Mouse (Mus musculus) stomach, embryonic 14.5 days (tissue): Measurements from ENCODE around the gene Mab21l1. TPM values are rescaled to one million over a fixed set of nuclear protein-coding genes. Genes with fewer than 3 reads are reported as not detected.

Source experiments
- ATAC-seq: fragments of 200-750 bp; cut with Nextera tagmentation; 2 replicates; pipeline ENCODE4 v1.8.0; 2017; ENCODE audit warnings: low read depth, moderate TSS enrichment; ENCODE audit not compliant: insufficient number of reproducible peaks, insufficient read depth, low FRiP score
- H3K27ac ChIP-seq: fragments of 300-500 bp; sonication (generic); 2 replicates; pipeline ENCODE4 v1.5.1; 2014; ENCODE audit warnings: mild to moderate bottlenecking, low read length, moderate library complexity, mixed read lengths
- H3K27me3 ChIP-seq: fragments of 300-500 bp; sonication (generic); 2 replicates; pipeline ENCODE4 v1.6.1; 2014; ENCODE audit warnings: low read length, control low read depth, mixed read lengths; ENCODE audit not compliant: control insufficient read depth, insufficient read depth
- H3K36me3 ChIP-seq: fragments of 300-500 bp; sonication (generic); 2 replicates; pipeline ENCODE4 v1.6.1; 2014; ENCODE audit warnings: mild to moderate bottlenecking, control low read depth, low read length, moderate library complexity, mixed read lengths; ENCODE audit not compliant: control insufficient read depth, insufficient read depth
- H3K4me1 ChIP-seq: fragments of 300-500 bp; sonication (generic); 2 replicates; pipeline ENCODE4 v1.6.1; 2014; ENCODE audit warnings: low read length, control low read depth, mixed read lengths; ENCODE audit not compliant: control insufficient read depth, insufficient read depth
- H3K4me2 ChIP-seq: fragments of 300-500 bp; sonication (generic); replicated peaks from 2 replicates; pipeline ENCODE4 v1.6.1; 2014; ENCODE audit warnings: low read depth, low read length, control low read depth
- H3K4me3 ChIP-seq: fragments of 300-500 bp; sonication (generic); 2 replicates; pipeline ENCODE4 v1.5.1; 2014; ENCODE audit warnings: low read depth, low read length, control low read depth
- H3K9ac ChIP-seq: fragments of 300-500 bp; sonication (generic); replicated peaks from 2 replicates; pipeline ENCODE4 v1.6.1; 2014; ENCODE audit warnings: low read depth, mild to moderate bottlenecking, control low read depth, low read length, moderate library complexity, mixed read lengths
- H3K9me3 ChIP-seq: fragments of 300-500 bp; sonication (generic); 2 replicates; pipeline ENCODE4 v1.6.1; 2016; ENCODE audit warnings: low read depth, low read length, control low read depth; ENCODE audit not compliant: control insufficient read depth
- WGBS: fragments of 180-500 bp; shearing (Covaris S2); extraction: QIAGEN DNeasy Blood & Tissue Kit; methylation state at CpG from one replicate; pipeline ENCODE4 v1.1.7; 2014; 5-methylcytosine and 5-hydroxymethylcytosine counted together
- polyA plus RNA-seq: library from polyadenylated mRNA; unstranded; fragments of >200 nt; fragmentation: Nextera tagmentation; extraction: Ambion mirVana; gene quantifications from 2 replicates; pipeline ENCODE4 v1.2.1, GENCODE M21; 2014

Gene Mab21l1
- polyA plus RNA-seq, 1 experiment from 2014 or later: 14.8 TPM

GRCm38 (mm10) chr3:55781429-55782055, 768 bp upstream of the Mab21l1 start:
- no peak overlapping the region for H3K9ac ChIP-seq

GRCm38 (mm10) chr3:55782771-55783170, 461 bp downstream of the Mab21l1 start:
- no peaks in the 10 kb centered on the region for H3K36me3 ChIP-seq
- H3K4me2 ChIP-seq: peak overlapping the region; percentile 28
- no peaks in the 10 kb centered on the region for H3K9me3 ChIP-seq
- H3K9ac ChIP-seq: no peak overlapping the region
- ATAC-seq: no peak
- peaks cover 30% of the 10 kb centered on the region for H3K27me3 ChIP-seq
- H3K27ac ChIP-seq: no peak overlapping the region; the same call in 1 of the 2 replicates
- peaks cover 9% of the 10 kb centered on the region; the same call in 1 of the 2 replicates for H3K4me1 ChIP-seq
- H3K4me3 ChIP-seq: peak overlapping the region; percentile 23
- 12% methylated on average over 22 of the region's 22 CpGs for WGBS

More at GRCm38 (mm10) chr3:55781429-55782055, 768 bp upstream of the Mab21l1 start:
- H3K27me3 ChIP-seq: peaks cover 30% of the 10 kb centered on the region
- H3K4me1 ChIP-seq: peaks cover 9% of the 10 kb centered on the region; the same call in 1 of the 2 replicates
- no peak overlapping the region for H3K27ac ChIP-seq
- 24% methylated on average over 5 of the region's 5 CpGs for WGBS
- no peaks in the 10 kb centered on the region for H3K36me3 ChIP-seq
- H3K4me2 ChIP-seq: no peak overlapping the region
- H3K9me3 ChIP-seq: no peaks in the 10 kb centered on the region
- no peak for ATAC-seq
- no peak overlapping the region for H3K4me3 ChIP-seq

- no peaks in the 10 kb centered on the region for H3K9me3 ChIP-seq
- peaks cover 9% of the 10 kb centered on the region; the same call in 1 of the 2 replicates for H3K4me1 ChIP-seq
- ATAC-seq: no peak
- H3K4me2 ChIP-seq: peak overlapping the region; percentile 28
- H3K9ac ChIP-seq: no peak overlapping the region
- peak overlapping the region; percentile 23 for H3K4me3 ChIP-seq
- peaks cover 30% of the 10 kb centered on the region for H3K27me3 ChIP-seq
- WGBS: 17% methylated on average over 45 of the region's 45 CpGs
- no peaks in the 10 kb centered on the region for H3K36me3 ChIP-seq
- H3K27ac ChIP-seq: no peak overlapping the region; the same call in 1 of the 2 replicates
Measured at GRCm38 (mm10) chr3:55783171-55784081, 1.1 kb downstream of the Mab21l1 start.

GRCm38 (mm10) chr3:55784101-55784500, 1.8 kb downstream of the Mab21l1 start:
- no peak overlapping the region for H3K9ac ChIP-seq
- no peaks in the 10 kb centered on the region for H3K9me3 ChIP-seq
- H3K27me3 ChIP-seq: peaks cover 28% of the 10 kb centered on the region
- H3K4me1 ChIP-seq: peaks cover 9% of the 10 kb centered on the region; the same call in 1 of the 2 replicates
- H3K27ac ChIP-seq: no peak overlapping the region
- H3K4me3 ChIP-seq: peak overlapping the region; percentile 23; the same call in 1 of the 2 replicates
- no peaks in the 10 kb centered on the region for H3K36me3 ChIP-seq
- WGBS: 25% methylated on average over 7 of the region's 7 CpGs
- ATAC-seq: no peak
- H3K4me2 ChIP-seq: no peak overlapping the region

GRCm38 (mm10) chr3:55785266-55785980, 3.1 kb downstream of the Mab21l1 start:
- Histone ChIP-seq H3K9ac (no peak overlapping the region), H3K27me3 (peaks cover 20% of the 10 kb centered on the region), H3K4me3 (peak overlapping the region; percentile 11; the same call in 1 of the 2 replicates), H3K4me1 (peaks cover 6% of the 10 kb centered on the region; the same call in 1 of the 2 replicates), H3K9me3 (no peaks in the 10 kb centered on the region), H3K27ac (no peak overlapping the region), H3K36me3 (no peaks in the 10 kb centered on the region), H3K4me2 (no peak overlapping the region)
- WGBS: 71% methylated on average over 4 of the region's 4 CpGs
- ATAC-seq: no peak

- 35% methylated on average over 3 of the region's 3 CpGs for WGBS
- no peak for ATAC-seq
- Histone ChIP-seq H3K4me2 (no peak overlapping the region), H3K4me1 (0 out of 2 replicates have a peak, but pooled peaks cover 4% of the 10 kb centered on the region), H3K36me3 (no peaks in the 10 kb centered on the region), H3K27ac (no peak overlapping the region), H3K27me3 (peaks cover 20% of the 10 kb centered on the region), H3K9me3 (no peaks in the 10 kb centered on the region), H3K4me3 (0 out of 2 replicates have a peak overlapping the region, but pooled peaks have one; percentile 4), H3K9ac (no peak overlapping the region)
Measured at GRCm38 (mm10) chr3:55785981-55786725, 3.8 kb downstream of the Mab21l1 start.

GRCm38 (mm10) chr3:55786835-55787486, 4.7 kb downstream of the Mab21l1 start:
- H3K4me2 ChIP-seq: peak overlapping the region; percentile 66
- no peaks in the 10 kb centered on the region for H3K36me3 ChIP-seq
- H3K4me3 ChIP-seq: peak overlapping the region; percentile 37
- 0 out of 2 replicates have a peak, but pooled peaks cover 4% of the 10 kb centered on the region for H3K4me1 ChIP-seq
- peak overlapping the region; percentile 67; the same call in 1 of the 2 replicates for H3K27ac ChIP-seq
- peak overlapping the region; percentile 36; the same call in 1 of the 2 replicates for H3K9ac ChIP-seq
- WGBS: 23% methylated on average over 17 of the region's 17 CpGs
- H3K27me3 ChIP-seq: peaks cover 20% of the 10 kb centered on the region
- ATAC-seq: no peak
- H3K9me3 ChIP-seq: no peaks in the 10 kb centered on the region
